Mouse (Mus musculus): Measurements from ENCODE around the gene Ctnnb1. TPM values are rescaled to one million over a fixed set of nuclear protein-coding genes. Genes with fewer than 3 reads are reported as not detected.

The Ctnnb1 gene
- polyA plus RNA-seq, 1 experiment from 2014 or later = 483 TPM

DNA sequence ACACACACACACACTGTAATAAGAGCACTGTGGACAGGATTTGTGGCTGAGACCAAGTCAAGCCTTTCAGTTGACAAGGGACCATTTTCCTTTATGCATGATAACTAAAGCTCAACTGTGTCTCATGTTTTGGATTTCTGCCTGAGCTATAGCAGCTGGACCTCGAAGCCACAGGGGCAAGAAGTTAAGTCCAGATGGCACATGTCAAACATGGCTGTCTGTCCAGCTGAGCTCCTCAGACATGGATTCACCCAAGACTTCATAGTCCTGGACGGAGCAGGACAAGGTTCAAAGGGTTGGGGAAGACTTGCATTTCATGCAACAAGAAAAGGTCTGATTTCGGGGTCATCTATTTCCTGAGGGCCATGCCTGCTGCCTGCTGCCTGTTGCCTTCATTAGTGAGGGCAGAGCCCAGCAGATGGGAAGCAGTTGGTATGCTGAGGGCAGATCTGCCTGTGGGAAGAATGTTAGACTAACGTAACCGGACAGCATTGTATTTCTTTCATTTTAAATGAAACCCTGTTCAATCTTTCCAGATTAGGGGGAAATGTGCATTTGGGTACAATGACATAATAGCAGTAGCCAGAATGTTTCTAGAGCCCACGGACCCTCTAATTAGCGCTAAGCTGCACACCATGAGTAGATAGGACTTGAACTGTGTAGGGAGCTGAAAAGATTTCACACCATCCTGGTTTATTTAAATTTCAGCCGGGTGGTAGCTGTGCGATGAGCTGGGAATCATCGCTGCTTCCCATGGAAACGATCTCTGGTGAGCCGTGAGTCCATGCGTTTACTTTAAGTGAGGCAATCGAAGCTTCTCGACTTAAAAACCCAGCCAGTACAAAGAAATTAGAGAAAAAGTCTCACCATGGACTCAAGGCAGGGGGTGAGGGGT is 61.0 kb downstream of the Ctnnb1 start:
- Histone ChIP-seq H3K36me3 (ENCODE audit: control insufficient read depth, insufficient read depth, low read length) (no peaks in the 10 kb centered on the region), H3K9me3 (replicated peaks; ENCODE audit: control insufficient read depth, low read length, poor library complexity, severe bottlenecking) (no peaks in the 10 kb centered on the region), H3K4me2 (ENCODE audit: low read length) (no peak overlapping the region), H3K4me3 (ENCODE audit: low read depth, low read length) (no peak overlapping the region), H3K27ac (ENCODE audit: low read length) (peak overlapping the region; percentile 12; the same call in 1 of the 2 replicates), H3K9ac (ENCODE audit: low read depth, low read length) (peak overlapping the region; percentile 11; the same call in 1 of the 2 replicates), H3K27me3 (ENCODE audit: control insufficient read depth, insufficient read depth, low read depth, low read length) (no peaks in the 10 kb centered on the region), H3K4me1 (ENCODE audit: control insufficient read depth, insufficient read depth, low read length) (peaks cover 38% of the 10 kb centered on the region)
- WGBS = 36% methylated on average over 15 of the region's 15 CpGs
- ATAC-seq = no peak

DNA sequence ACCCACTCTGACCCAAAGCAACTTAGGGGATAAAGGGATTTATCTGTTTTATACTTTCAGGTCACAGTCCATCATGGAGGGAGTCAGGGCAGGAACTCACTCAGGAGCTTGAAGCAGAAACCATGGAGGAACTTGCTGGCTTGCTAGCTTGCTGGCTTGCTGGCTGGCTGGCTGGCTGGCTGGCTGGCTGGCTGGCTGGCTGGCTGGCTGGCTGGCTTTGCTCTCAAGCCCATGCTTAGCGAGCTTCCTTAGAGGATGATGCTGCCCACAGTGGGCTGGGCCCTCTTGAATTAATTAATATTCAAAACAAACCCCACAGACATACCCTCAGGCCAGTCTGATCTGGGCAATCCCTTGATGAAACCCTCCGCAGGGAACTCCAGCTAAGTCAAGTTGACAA is 62.8 kb downstream of the Ctnnb1 start:
- Histone ChIP-seq H3K9ac (ENCODE audit: low read depth, low read length) (no peak overlapping the region), H3K9me3 (replicated peaks; ENCODE audit: control insufficient read depth, low read length, poor library complexity, severe bottlenecking) (no peaks in the 10 kb centered on the region), H3K36me3 (ENCODE audit: control insufficient read depth, insufficient read depth, low read length) (no peaks in the 10 kb centered on the region), H3K27me3 (ENCODE audit: control insufficient read depth, insufficient read depth, low read depth, low read length) (no peaks in the 10 kb centered on the region), H3K4me2 (ENCODE audit: low read length) (no peak overlapping the region), H3K4me1 (ENCODE audit: control insufficient read depth, insufficient read depth, low read length) (peaks cover 38% of the 10 kb centered on the region), H3K4me3 (ENCODE audit: low read depth, low read length) (no peak overlapping the region), H3K27ac (ENCODE audit: low read length) (no peak overlapping the region)
- 66% methylated on average over 2 of the region's 2 CpGs for WGBS
- ATAC-seq = no peak

DNA sequence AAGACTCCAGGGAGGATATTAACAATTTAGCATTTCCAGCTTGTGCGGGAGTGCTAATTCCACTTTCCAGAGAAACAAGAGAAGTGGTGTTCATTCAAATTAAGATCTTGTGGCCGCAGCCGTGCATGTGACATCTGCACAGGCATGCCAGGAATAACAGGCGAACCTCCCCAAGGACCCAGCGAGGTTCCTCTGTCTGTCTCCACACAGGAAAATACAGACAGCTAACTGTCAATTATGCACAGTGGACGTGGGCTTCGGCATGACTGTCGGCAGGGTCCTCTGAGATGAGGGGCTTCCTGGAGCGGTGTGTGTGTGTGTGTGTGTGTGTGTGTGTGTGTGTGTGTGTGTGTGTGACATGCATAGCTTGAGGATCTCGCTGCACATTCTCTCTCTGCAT is 64.0 kb downstream of the Ctnnb1 start:
- WGBS = 15% methylated on average over 10 of the region's 10 CpGs
- H3K9ac ChIP-seq (ENCODE audit: low read depth, low read length) = no peak overlapping the region
- no peaks in the 10 kb centered on the region for H3K27me3 ChIP-seq (ENCODE audit: control insufficient read depth, insufficient read depth, low read depth, low read length)
- no peaks in the 10 kb centered on the region for H3K9me3 ChIP-seq (replicated peaks; ENCODE audit: control insufficient read depth, low read length, poor library complexity, severe bottlenecking)
- H3K36me3 ChIP-seq (ENCODE audit: control insufficient read depth, insufficient read depth, low read length) = no peaks in the 10 kb centered on the region
- peaks cover 35% of the 10 kb centered on the region for H3K4me1 ChIP-seq (ENCODE audit: control insufficient read depth, insufficient read depth, low read length)
- H3K27ac ChIP-seq (ENCODE audit: low read length) = 0 out of 2 replicates have a peak overlapping the region, but pooled peaks have one; percentile 7
- no peak overlapping the region for H3K4me3 ChIP-seq (ENCODE audit: low read depth, low read length)
- H3K4me2 ChIP-seq (ENCODE audit: low read length) = no peak overlapping the region
- peak; percentile 34; the same call in 1 of the 2 replicates for ATAC-seq

DNA sequence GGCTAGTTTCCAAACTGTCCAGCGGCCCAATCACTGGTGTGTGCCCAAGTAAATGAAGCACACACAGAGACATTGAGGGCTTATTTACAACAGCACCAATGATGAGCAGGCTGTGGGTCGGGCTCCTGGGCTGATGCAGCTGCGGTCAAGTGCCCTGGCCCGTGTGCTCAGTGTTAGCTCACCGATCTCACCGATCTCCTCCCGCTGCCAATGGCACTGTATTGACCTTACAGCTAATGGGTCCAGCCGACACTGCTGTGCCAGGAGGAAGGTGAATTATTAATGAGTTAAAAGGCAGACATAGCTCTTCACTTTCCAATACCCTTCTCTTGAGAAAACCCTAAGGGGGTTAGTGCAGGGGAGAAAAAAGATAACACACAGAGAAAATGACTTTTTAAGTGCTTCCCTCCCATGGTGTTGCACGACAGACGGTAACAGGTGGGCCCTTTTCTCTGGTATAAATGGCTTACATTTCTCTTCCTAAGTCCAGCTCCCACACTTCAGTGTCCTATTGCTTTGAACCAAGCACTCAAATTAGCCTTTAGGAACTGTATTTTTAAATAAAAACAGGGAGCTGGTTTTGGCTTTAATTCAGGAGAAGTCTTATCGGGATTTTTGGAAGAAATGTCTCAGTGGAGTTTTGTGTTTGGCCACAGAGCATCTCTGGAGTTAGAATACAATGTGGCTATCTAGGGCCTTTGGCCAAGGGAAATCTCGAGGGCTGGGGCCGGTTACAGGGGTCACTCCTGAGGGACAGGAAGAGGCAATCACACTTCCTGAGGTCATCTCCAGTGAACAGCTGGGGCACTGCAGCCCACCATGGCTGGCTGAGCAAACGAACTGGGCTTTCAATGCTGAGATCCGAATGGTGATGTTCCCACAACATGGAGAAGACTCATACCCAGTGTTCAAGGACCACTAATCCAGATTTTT is 65.5 kb downstream of the Ctnnb1 start:
- 62% methylated on average over 15 of the region's 15 CpGs for WGBS
- ATAC-seq = no peak
- H3K27me3 ChIP-seq (ENCODE audit: control insufficient read depth, insufficient read depth, low read depth, low read length) = no peaks in the 10 kb centered on the region
- no peak overlapping the region for H3K4me2 ChIP-seq (ENCODE audit: low read length)
- no peaks in the 10 kb centered on the region for H3K9me3 ChIP-seq (replicated peaks; ENCODE audit: control insufficient read depth, low read length, poor library complexity, severe bottlenecking)
- no peak overlapping the region for H3K4me3 ChIP-seq (ENCODE audit: low read depth, low read length)
- H3K4me1 ChIP-seq (ENCODE audit: control insufficient read depth, insufficient read depth, low read length) = peaks cover 30% of the 10 kb centered on the region
- no peak overlapping the region for H3K27ac ChIP-seq (ENCODE audit: low read length)
- H3K9ac ChIP-seq (ENCODE audit: low read depth, low read length) = no peak overlapping the region
- no peaks in the 10 kb centered on the region for H3K36me3 ChIP-seq (ENCODE audit: control insufficient read depth, insufficient read depth, low read length)

DNA sequence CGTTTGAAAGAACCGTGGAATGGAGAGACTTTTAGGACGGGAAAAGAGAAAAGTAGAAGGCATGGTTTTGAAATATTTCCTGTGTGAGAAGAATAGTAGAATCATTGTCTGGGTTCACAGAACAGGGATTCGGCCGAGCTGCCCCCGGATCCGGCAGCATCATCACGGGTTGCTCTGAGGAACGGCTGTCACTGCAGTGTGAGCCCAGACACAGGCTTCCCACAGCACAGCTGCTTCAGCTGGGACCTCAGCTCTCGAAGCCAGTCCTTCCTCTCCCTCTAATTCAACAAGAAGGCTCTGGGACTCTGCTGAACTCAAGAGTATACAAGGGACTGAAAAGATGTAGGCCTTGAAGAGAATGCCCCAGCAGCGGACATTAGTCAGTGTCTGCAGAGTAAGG is 69.7 kb downstream of the Ctnnb1 start:
- Histone ChIP-seq H3K4me1 (ENCODE audit: control insufficient read depth, insufficient read depth, low read length) (peaks cover 20% of the 10 kb centered on the region), H3K4me3 (ENCODE audit: low read depth, low read length) (no peak overlapping the region), H3K4me2 (ENCODE audit: low read length) (no peak overlapping the region), H3K9me3 (replicated peaks; ENCODE audit: control insufficient read depth, low read length, poor library complexity, severe bottlenecking) (no peaks in the 10 kb centered on the region), H3K27me3 (ENCODE audit: control insufficient read depth, insufficient read depth, low read depth, low read length) (no peaks in the 10 kb centered on the region), H3K36me3 (ENCODE audit: control insufficient read depth, insufficient read depth, low read length) (no peaks in the 10 kb centered on the region), H3K27ac (ENCODE audit: low read length) (no peak overlapping the region), H3K9ac (ENCODE audit: low read depth, low read length) (no peak overlapping the region)
- WGBS = 78% methylated on average over 11 of the region's 11 CpGs
- no peak for ATAC-seq

DNA sequence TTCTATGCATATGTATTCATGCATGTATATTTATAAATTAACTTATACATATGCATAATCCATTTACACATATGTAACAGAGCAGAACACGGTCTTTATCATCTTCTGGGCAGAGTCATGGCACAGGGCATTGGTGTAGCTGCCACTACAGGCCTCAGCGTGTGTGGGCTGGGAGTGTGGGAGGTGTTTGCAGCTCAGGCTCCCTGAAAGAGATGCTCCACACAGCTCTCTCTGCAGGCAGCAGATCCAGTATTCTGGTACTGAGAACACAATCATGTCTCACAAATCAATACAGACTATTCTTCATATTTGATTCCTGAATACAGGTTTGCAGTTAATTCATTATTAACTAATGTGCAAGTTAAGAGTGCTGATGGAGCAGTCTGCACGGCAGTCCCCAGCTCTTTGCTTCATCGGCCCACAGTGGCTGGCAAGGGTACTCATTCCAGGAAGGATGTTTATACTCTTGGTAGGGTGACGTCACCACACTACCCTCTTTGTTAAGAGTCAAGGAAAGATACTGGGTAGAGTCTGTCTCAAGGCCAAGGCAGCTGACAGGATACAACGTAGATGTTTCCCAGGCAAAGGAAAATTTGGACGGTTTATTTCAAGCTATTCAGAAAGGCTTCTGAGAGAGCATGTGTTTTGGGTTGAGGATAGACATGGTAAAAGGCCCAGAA is 71.8 kb downstream of the Ctnnb1 start:
- ATAC-seq = no peak
- no peak overlapping the region for H3K27ac ChIP-seq (ENCODE audit: low read length)
- no peaks in the 10 kb centered on the region for H3K9me3 ChIP-seq (replicated peaks; ENCODE audit: control insufficient read depth, low read length, poor library complexity, severe bottlenecking)
- H3K36me3 ChIP-seq (ENCODE audit: control insufficient read depth, insufficient read depth, low read length) = no peaks in the 10 kb centered on the region
- H3K27me3 ChIP-seq (ENCODE audit: control insufficient read depth, insufficient read depth, low read depth, low read length) = no peaks in the 10 kb centered on the region
- WGBS = 68% methylated on average over 7 of the region's 7 CpGs
- no peak overlapping the region for H3K4me2 ChIP-seq (ENCODE audit: low read length)
- H3K4me3 ChIP-seq (ENCODE audit: low read depth, low read length) = no peak overlapping the region
- H3K9ac ChIP-seq (ENCODE audit: low read depth, low read length) = no peak overlapping the region
- peaks cover 8% of the 10 kb centered on the region for H3K4me1 ChIP-seq (ENCODE audit: control insufficient read depth, insufficient read depth, low read length)

DNA sequence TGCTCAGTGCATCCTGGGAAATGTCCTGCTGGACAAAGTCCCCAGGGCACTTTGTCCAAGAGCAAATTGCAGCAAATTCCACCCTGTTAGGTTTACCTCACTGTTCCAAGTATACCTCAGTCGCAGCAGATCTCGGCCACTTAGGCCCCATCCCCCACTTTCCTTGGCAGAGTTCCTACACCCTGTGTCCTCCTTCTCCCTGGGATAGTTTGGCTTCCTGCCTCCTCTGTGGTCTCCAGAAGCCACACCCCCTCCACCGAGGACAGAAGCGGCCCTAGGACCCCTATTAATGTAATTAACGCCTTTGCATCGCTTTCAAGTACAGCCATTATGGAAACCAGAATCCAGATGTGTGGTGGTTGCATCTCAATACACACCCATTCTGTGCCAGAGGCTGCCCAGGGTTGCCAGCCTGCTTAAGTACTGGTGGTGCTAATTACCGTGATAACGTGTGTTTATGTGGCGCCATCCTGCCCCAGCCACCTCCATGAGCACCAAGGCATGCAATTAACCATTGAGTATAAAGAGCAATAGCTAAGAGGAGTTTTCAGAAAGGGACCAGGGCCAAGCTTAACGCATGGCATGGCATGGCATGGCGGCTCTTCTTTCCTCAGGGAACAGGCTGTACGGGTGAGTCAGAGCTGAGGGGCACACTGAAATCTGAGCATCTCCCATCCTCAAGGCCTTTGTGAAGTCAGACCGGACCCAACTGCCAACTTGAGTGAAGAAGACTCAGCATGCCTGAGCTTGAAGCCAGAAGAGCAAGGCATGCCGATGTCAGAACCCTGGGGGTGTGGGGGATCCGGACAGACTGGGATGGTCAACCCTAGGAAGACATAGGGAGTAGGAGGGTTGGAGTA is 72.9 kb downstream of the Ctnnb1 start:
- Histone ChIP-seq H3K36me3 (ENCODE audit: control insufficient read depth, insufficient read depth, low read length) (no peaks in the 10 kb centered on the region), H3K9ac (ENCODE audit: low read depth, low read length) (no peak overlapping the region), H3K27me3 (ENCODE audit: control insufficient read depth, insufficient read depth, low read depth, low read length) (no peaks in the 10 kb centered on the region), H3K27ac (ENCODE audit: low read length) (no peak overlapping the region), H3K4me3 (ENCODE audit: low read depth, low read length) (no peak overlapping the region), H3K4me2 (ENCODE audit: low read length) (no peak overlapping the region), H3K4me1 (ENCODE audit: control insufficient read depth, insufficient read depth, low read length) (peaks cover 8% of the 10 kb centered on the region), H3K9me3 (replicated peaks; ENCODE audit: control insufficient read depth, low read length, poor library complexity, severe bottlenecking) (no peaks in the 10 kb centered on the region)
- ATAC-seq = 0 out of 2 replicates have a peak, but pooled peaks have one; percentile 25
- 70% methylated on average over 15 of the region's 15 CpGs for WGBS

DNA sequence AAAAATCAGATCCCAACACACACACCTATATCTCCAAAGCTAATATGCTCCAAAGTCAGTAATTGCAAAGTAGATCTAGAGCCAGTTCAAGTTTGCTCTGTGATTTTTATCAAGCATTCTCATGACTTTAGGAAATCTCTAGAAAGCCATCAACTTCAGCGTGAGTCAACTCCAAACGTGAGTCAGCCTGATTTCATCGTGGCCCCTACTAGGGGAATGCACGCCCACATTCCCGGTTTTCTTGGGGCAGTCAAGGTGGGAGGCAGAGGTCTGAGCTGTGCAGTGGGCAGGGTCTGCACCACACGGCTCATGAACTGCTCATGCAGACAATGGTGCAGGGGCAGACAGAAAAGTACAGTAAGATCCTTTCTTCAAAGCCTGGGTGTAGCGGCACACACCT is 76.9 kb downstream of the Ctnnb1 start:
- no peak for ATAC-seq
- Histone ChIP-seq H3K27me3 (ENCODE audit: control insufficient read depth, insufficient read depth, low read depth, low read length) (no peaks in the 10 kb centered on the region), H3K9me3 (replicated peaks; ENCODE audit: control insufficient read depth, low read length, poor library complexity, severe bottlenecking) (no peaks in the 10 kb centered on the region), H3K9ac (ENCODE audit: low read depth, low read length) (no peak overlapping the region), H3K27ac (ENCODE audit: low read length) (no peak overlapping the region), H3K4me2 (ENCODE audit: low read length) (no peak overlapping the region), H3K4me1 (ENCODE audit: control insufficient read depth, insufficient read depth, low read length) (peaks cover 8% of the 10 kb centered on the region), H3K36me3 (ENCODE audit: control insufficient read depth, insufficient read depth, low read length) (no peaks in the 10 kb centered on the region), H3K4me3 (ENCODE audit: low read depth, low read length) (no peak overlapping the region)
- 80% methylated on average over 7 of the region's 7 CpGs for WGBS

Data from midbrain, embryonic 16.5 days (tissue).